Mouse (Mus musculus): ENCODE data around the gene Fuca1. TPM values are rescaled to one million over a fixed set of nuclear protein-coding genes. Genes with fewer than 3 reads are reported as not detected.

Fuca1 gene
- polyA plus RNA-seq, 1 experiment = 46.0 TPM

DNA sequence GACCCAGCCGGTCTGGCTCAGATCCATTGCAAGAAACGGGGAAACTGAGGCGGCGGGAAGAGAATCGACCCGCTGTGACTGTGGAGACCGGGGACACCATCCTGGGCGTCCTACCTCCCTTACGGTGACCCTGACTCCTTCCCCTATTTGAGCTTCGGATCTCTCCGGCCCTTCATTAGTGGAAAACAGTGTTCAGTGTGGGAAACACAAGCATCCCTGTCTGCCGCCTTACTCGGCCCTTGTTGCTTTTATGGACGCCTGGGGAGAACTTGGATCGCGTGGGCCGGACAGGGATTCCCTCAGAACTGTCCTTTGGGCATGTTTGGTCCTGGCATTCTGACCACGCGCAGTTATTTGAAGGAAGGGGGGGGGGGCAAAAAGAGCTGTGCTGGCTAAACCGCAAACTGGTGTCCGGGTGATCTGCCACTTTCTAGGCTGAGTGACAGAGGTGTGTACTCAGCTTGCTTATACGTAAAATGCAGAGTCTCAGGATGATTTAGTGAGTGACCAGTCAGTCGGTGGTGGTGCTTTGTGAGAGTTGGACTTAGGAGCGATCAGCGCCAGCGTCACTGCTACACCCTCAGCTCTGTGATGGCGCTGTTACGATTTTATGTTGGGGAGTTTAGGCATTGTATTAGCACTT, 26.2 kb downstream of the Fuca1 start:
- Histone ChIP-seq H3K27ac (ENCODE audit: insufficient read depth, low read length) (no peak overlapping the region), H3K9ac (ENCODE audit: low read depth, poor library complexity, severe bottlenecking) (peak overlapping the region; percentile 67), H3K36me3 (ENCODE audit: control insufficient read depth, insufficient read depth, low read length, poor library complexity, severe bottlenecking) (no peaks in the 10 kb centered on the region), H3K4me1 (ENCODE audit: control insufficient read depth, insufficient read depth, low read length) (peaks cover 1% of the 10 kb centered on the region), H3K27me3 (ENCODE audit: control insufficient read depth, insufficient read depth, low read length, poor library complexity, severe bottlenecking) (no peaks in the 10 kb centered on the region), H3K9me3 (replicated peaks; ENCODE audit: control insufficient read depth, insufficient read depth, low read length, poor library complexity, severe bottlenecking) (no peaks in the 10 kb centered on the region), H3K4me3 (ENCODE audit: low read depth, low read length) (peak overlapping the region; percentile 59)
- TF ChIP-seq CTCF (IDR thresholded peaks at IDR 0.05; ENCODE audit: low read depth, low read length) = no peak

DNA sequence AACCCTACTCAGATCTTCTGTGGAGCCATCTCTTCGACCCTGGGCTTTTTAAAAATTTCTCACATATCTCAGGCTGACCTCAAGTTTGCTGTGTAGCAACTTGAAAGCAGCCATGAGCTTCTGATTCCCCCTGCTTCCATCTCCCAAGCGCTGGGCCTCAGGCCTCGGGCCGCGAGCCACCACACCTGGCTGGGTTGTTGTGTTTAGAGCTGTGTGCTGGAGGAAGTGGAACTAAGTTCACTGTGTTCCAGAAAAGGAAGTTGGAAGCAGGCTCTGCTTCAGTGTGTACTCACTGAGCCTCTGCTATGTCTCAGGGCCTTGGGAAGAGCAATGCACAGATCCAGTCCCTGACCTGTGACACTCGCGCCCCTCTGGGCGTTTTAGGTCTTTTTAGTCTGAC, 27.6 kb downstream of the Fuca1 start:
- no peaks in the 10 kb centered on the region for H3K27me3 ChIP-seq (ENCODE audit: control insufficient read depth, insufficient read depth, low read length, poor library complexity, severe bottlenecking)
- no peaks in the 10 kb centered on the region for H3K36me3 ChIP-seq (ENCODE audit: control insufficient read depth, insufficient read depth, low read length, poor library complexity, severe bottlenecking)
- H3K9me3 ChIP-seq (replicated peaks; ENCODE audit: control insufficient read depth, insufficient read depth, low read length, poor library complexity, severe bottlenecking) = no peaks in the 10 kb centered on the region
- H3K4me3 ChIP-seq (ENCODE audit: low read depth, low read length) = no peak overlapping the region
- H3K4me1 ChIP-seq (ENCODE audit: control insufficient read depth, insufficient read depth, low read length) = peaks cover 1% of the 10 kb centered on the region
- no peak for TF ChIP-seq CTCF (IDR thresholded peaks at IDR 0.05; ENCODE audit: low read depth, low read length)
- no peak overlapping the region for H3K27ac ChIP-seq (ENCODE audit: insufficient read depth, low read length)
- H3K9ac ChIP-seq (ENCODE audit: low read depth, poor library complexity, severe bottlenecking) = no peak overlapping the region

DNA sequence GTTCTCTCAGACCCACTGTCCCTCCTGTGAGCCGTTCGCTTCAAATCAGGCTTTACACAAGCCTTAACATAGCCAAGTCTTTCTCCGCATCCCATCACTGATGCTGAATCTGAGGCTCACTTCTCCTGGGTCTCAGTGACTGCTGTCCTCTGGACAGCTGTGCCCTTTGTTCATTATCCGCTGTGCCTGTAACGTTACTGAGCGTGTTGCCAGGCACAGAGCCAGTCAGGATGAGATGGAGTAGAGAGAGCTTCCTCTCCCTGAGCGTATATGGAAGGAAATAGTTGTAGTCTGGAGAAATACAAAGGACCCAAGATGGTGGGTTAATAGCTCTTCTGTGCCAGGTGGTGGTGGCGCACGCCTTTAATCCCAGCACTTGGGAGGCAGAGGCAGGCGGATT, 28.9 kb downstream of the Fuca1 start:
- Histone ChIP-seq H3K4me1 (ENCODE audit: control insufficient read depth, insufficient read depth, low read length) (peaks cover 1% of the 10 kb centered on the region), H3K27me3 (ENCODE audit: control insufficient read depth, insufficient read depth, low read length, poor library complexity, severe bottlenecking) (no peaks in the 10 kb centered on the region), H3K4me3 (ENCODE audit: low read depth, low read length) (no peak overlapping the region), H3K9me3 (replicated peaks; ENCODE audit: control insufficient read depth, insufficient read depth, low read length, poor library complexity, severe bottlenecking) (no peaks in the 10 kb centered on the region), H3K27ac (ENCODE audit: insufficient read depth, low read length) (no peak overlapping the region), H3K9ac (ENCODE audit: low read depth, poor library complexity, severe bottlenecking) (no peak overlapping the region), H3K36me3 (ENCODE audit: control insufficient read depth, insufficient read depth, low read length, poor library complexity, severe bottlenecking) (no peaks in the 10 kb centered on the region)
- TF ChIP-seq CTCF (IDR thresholded peaks at IDR 0.05; ENCODE audit: low read depth, low read length) (no peak), EP300 (IDR thresholded peaks at IDR 0.05; ENCODE audit: insufficient read depth, low read depth, low read length) (no peak), POLR2A (IDR thresholded peaks at IDR 0.05; ENCODE audit: insufficient read depth, low read length) (no peak)

DNA sequence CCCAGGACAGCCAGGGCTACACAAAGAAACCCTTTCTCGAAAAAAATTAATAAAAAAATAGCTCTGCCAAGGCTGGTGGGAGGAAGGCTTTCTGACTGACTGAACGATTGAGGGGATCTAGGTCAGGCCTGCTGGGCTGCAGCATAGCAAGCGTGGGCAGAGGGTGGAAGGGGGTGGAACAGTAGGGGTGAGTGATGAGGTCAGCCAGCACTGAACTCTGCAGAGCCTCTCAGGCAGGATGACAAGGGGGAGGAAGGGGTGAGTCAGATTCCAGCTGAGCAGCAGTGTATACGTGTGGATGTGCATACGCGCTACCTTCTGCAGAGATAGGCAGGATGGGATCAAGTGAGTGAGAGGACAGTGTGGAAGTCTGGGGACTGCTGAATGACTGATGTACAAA, 29.4 kb downstream of the Fuca1 start:
- H3K36me3 ChIP-seq (ENCODE audit: control insufficient read depth, insufficient read depth, low read length, poor library complexity, severe bottlenecking) = no peaks in the 10 kb centered on the region
- H3K9ac ChIP-seq (ENCODE audit: low read depth, poor library complexity, severe bottlenecking) = no peak overlapping the region
- TF ChIP-seq CTCF (IDR thresholded peaks at IDR 0.05; ENCODE audit: low read depth, low read length) (no peak), EP300 (IDR thresholded peaks at IDR 0.05; ENCODE audit: insufficient read depth, low read depth, low read length) (no peak)
- peaks cover 1% of the 10 kb centered on the region for H3K4me1 ChIP-seq (ENCODE audit: control insufficient read depth, insufficient read depth, low read length)
- no peaks in the 10 kb centered on the region for H3K9me3 ChIP-seq (replicated peaks; ENCODE audit: control insufficient read depth, insufficient read depth, low read length, poor library complexity, severe bottlenecking)
- no peak overlapping the region for H3K27ac ChIP-seq (ENCODE audit: insufficient read depth, low read length)
- H3K4me3 ChIP-seq (ENCODE audit: low read depth, low read length) = no peak overlapping the region
- H3K27me3 ChIP-seq (ENCODE audit: control insufficient read depth, insufficient read depth, low read length, poor library complexity, severe bottlenecking) = no peaks in the 10 kb centered on the region

DNA sequence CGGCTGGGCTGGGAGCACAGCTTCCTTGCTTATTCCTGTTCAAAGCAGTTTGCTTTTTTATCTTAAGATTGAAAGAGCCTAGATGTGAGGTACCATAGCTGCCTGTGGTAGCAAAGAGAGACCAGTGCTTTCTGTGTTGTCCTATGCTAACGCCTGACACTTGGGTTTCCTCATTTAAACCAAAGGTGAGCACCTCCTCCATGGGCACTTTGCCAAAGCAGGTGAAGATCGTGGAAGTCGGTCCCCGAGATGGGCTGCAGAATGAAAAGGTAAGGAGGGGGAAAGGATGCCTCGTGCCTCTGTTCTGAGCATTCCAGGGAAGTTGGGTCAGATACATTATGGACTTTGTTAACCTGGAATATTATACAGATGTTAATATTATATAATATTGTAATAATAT, 29.8 kb downstream of the Fuca1 start:
- Histone ChIP-seq H3K9ac (ENCODE audit: low read depth, poor library complexity, severe bottlenecking) (no peak overlapping the region), H3K4me3 (ENCODE audit: low read depth, low read length) (no peak overlapping the region), H3K27ac (ENCODE audit: insufficient read depth, low read length) (no peak overlapping the region), H3K36me3 (ENCODE audit: control insufficient read depth, insufficient read depth, low read length, poor library complexity, severe bottlenecking) (no peaks in the 10 kb centered on the region), H3K27me3 (ENCODE audit: control insufficient read depth, insufficient read depth, low read length, poor library complexity, severe bottlenecking) (no peaks in the 10 kb centered on the region), H3K4me1 (ENCODE audit: control insufficient read depth, insufficient read depth, low read length) (peaks cover 1% of the 10 kb centered on the region), H3K9me3 (replicated peaks; ENCODE audit: control insufficient read depth, insufficient read depth, low read length, poor library complexity, severe bottlenecking) (no peaks in the 10 kb centered on the region)
- TF ChIP-seq CTCF (IDR thresholded peaks at IDR 0.05; ENCODE audit: low read depth, low read length) = no peak

DNA sequence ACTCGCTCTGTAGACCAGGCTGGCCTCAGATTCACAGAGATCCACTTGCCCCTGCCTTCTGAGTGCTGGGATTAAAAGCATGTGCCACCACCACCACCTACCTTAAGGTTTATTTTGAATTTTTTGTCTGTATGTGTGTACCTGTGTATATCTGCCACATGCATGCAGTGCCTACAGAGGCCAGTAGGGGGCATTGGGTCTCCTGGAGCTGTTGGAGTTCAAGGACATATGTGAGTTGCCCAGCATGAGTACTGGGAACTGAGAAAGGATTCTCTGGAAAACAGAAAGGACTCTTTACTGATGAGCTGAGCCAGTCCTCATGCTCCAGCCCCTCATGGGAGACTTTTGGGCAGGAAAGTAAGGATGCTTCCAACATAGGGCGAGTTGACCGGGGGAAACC, 31.0 kb downstream of the Fuca1 start:
- H3K9ac ChIP-seq (ENCODE audit: low read depth, poor library complexity, severe bottlenecking) = no peak overlapping the region
- TF ChIP-seq CTCF (IDR thresholded peaks at IDR 0.05; ENCODE audit: low read depth, low read length) = peak; percentile 26
- no peak for TF ChIP-seq POLR2A (IDR thresholded peaks at IDR 0.05; ENCODE audit: insufficient read depth, low read length)
- H3K9me3 ChIP-seq (replicated peaks; ENCODE audit: control insufficient read depth, insufficient read depth, low read length, poor library complexity, severe bottlenecking) = no peaks in the 10 kb centered on the region
- H3K27me3 ChIP-seq (ENCODE audit: control insufficient read depth, insufficient read depth, low read length, poor library complexity, severe bottlenecking) = no peaks in the 10 kb centered on the region
- H3K27ac ChIP-seq (ENCODE audit: insufficient read depth, low read length) = no peak overlapping the region
- H3K36me3 ChIP-seq (ENCODE audit: control insufficient read depth, insufficient read depth, low read length, poor library complexity, severe bottlenecking) = no peaks in the 10 kb centered on the region
- H3K4me1 ChIP-seq (ENCODE audit: control insufficient read depth, insufficient read depth, low read length) = no peaks in the 10 kb centered on the region
- H3K4me3 ChIP-seq (ENCODE audit: low read depth, low read length) = no peak overlapping the region
